Mouse (Mus musculus): Measurements from ENCODE around the gene Hoxd11. TPM values are rescaled to one million over a fixed set of nuclear protein-coding genes. Genes with fewer than 3 reads are reported as not detected.

Hoxd11 gene
- polyA plus RNA-seq, 1 experiment from 2014 or later = 59.6 TPM

DNA sequence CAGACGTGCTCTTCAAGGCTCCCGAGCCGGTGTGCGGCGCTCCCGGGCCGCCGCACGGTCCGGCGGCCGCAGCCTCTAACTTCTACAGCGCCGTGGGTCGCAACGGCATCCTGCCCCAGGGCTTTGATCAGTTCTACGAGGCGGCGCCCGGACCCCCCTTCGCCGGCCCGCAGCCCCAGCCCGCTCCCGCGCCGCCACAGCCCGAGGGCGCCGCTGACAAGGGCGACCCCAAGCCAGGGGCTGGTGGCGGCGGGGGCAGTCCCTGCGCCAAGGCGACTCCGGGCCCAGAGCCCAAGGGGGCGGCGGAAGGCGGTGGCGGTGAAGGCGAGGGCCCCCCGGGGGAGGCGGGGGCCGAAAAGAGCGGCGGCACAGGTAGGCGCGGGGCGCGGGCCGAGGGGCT, 3.4 kb downstream of the Hoxd11 start:
- H3K27me3 ChIP-seq (ENCODE audit: control insufficient read depth, insufficient read depth, low read length) = peaks cover 18% of the 10 kb centered on the region
- peak overlapping the region; percentile 95 for H3K27ac ChIP-seq (replicated peaks; ENCODE audit: low read depth, low read length)
- H3K36me3 ChIP-seq (ENCODE audit: control insufficient read depth, insufficient read depth, low read length) = no peaks in the 10 kb centered on the region
- H3K9me3 ChIP-seq (ENCODE audit: control insufficient read depth, low read length) = no peaks in the 10 kb centered on the region
- peak overlapping the region; percentile 47 for H3K4me2 ChIP-seq (ENCODE audit: low read depth, severe bottlenecking)
- ATAC-seq (ENCODE audit: insufficient number of reproducible peaks, low FRiP score, low TSS enrichment, low read depth) (no peak), DNase-seq (ENCODE audit: low spot score) (peak; percentile 72)
- peak overlapping the region; percentile 97 for H3K9ac ChIP-seq (ENCODE audit: low read length)
- H3K4me3 ChIP-seq (ENCODE audit: low read depth, low read length) = peak overlapping the region; percentile 77
- H3K4me1 ChIP-seq (ENCODE audit: control insufficient read depth, insufficient read depth, low read length) = peaks cover 23% of the 10 kb centered on the region
- 0% methylated on average over 34 of the region's 51 CpGs for WGBS

DNA sequence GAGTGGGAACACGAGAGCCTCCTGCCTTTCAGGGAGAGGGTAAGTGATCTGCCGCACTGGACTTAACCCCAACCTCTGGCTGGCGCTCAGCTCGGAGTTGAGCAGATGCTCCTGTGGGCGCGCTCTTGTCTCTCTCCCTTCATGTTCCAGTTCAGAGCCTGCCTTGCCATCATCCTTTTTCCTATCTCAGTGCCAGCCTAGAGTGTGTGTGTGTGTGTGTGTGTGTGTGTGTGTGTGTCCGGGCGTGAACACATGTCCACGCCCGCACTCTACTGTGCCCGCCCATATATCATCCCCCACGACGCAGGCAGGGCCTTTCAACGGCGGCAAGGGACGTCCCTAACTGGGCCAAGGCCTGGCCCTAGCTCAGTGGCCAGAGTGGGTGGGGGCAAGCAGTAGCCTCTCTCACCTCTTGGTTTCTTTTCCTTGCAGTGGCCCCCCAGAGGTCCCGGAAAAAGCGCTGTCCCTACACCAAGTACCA, 4.2 kb downstream of the Hoxd11 start:
- H3K9ac ChIP-seq (ENCODE audit: low read length) = peak overlapping the region; percentile 97

DNA sequence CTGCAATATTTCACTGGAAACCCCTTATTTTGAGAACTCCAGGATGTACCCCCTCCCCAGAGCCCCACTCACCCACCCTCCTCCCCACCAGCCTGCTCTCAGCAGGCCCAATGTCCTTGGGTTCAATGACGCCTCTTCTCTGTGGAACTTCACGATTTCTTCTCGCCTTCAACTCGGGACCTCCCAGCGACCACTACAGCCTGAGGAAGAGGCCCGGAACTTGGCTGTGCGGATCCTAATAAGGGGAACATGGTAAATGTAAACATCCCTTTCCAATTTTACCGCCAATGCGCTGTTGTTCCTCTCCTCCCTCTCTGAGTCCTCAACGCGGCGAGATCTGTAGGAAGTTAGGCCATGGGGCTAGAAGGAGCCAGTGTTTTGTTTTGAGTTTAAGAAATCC, 4.7 kb downstream of the Hoxd11 start:
- peak; percentile 60 for DNase-seq (ENCODE audit: low spot score)
- 2% methylated on average over 12 of the region's 12 CpGs for WGBS

More for the DNA sequence above, 4.2 kb downstream of the Hoxd11 start:
- peak overlapping the region; percentile 47 for H3K4me2 ChIP-seq (ENCODE audit: low read depth, severe bottlenecking)
- H3K36me3 ChIP-seq (ENCODE audit: control insufficient read depth, insufficient read depth, low read length) = no peaks in the 10 kb centered on the region
- peaks cover 22% of the 10 kb centered on the region for H3K27me3 ChIP-seq (ENCODE audit: control insufficient read depth, insufficient read depth, low read length)
- 0% methylated on average over 18 of the region's 18 CpGs for WGBS
- H3K27ac ChIP-seq (replicated peaks; ENCODE audit: low read depth, low read length) = peak overlapping the region; percentile 95
- DNase-seq (ENCODE audit: low spot score) = peak; percentile 72
- H3K4me3 ChIP-seq (ENCODE audit: low read depth, low read length) = peak overlapping the region; percentile 77
- H3K9me3 ChIP-seq (ENCODE audit: control insufficient read depth, low read length) = no peaks in the 10 kb centered on the region
- peak; percentile 4; the same call in 1 of the 2 replicates for ATAC-seq (ENCODE audit: insufficient number of reproducible peaks, low FRiP score, low TSS enrichment, low read depth)
- H3K4me1 ChIP-seq (ENCODE audit: control insufficient read depth, insufficient read depth, low read length) = peaks cover 24% of the 10 kb centered on the region

DNA sequence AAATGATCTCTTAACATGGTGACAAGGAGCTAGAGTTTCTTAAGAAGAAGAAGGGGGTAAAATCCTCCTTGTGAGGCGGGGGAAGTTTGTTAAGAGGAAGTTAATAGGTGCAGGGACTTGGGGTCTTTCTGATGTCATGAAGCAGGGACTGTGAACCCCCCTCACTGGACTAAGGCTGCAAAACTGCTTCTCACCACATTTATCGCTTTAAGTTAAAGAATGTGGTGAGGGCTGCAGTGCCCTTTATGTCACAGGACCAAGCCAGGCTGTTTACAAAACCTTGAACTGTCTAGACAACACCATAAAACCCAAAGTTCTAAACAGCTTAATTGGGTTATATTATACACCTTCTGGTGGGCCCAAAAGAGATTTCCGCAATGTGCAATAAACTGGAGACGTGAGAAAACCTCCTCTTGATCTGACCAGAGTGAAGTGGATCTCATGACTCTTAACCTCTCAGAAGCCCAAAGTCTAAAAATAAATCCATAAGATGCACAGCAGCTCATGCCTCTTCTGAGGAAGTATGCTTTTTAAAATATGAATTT, 5.8 kb downstream of the Hoxd11 start:
- Histone ChIP-seq H3K4me3 (ENCODE audit: low read depth, low read length) (peak overlapping the region; percentile 77), H3K4me1 (ENCODE audit: control insufficient read depth, insufficient read depth, low read length) (peaks cover 19% of the 10 kb centered on the region; the same call in 1 of the 2 replicates), H3K36me3 (ENCODE audit: control insufficient read depth, insufficient read depth, low read length) (no peaks in the 10 kb centered on the region), H3K4me2 (ENCODE audit: low read depth, severe bottlenecking) (peak overlapping the region; percentile 47), H3K27me3 (ENCODE audit: control insufficient read depth, insufficient read depth, low read length) (peaks cover 22% of the 10 kb centered on the region), H3K27ac (replicated peaks; ENCODE audit: low read depth, low read length) (peak overlapping the region; percentile 95), H3K9me3 (ENCODE audit: control insufficient read depth, low read length) (no peaks in the 10 kb centered on the region), H3K9ac (ENCODE audit: low read length) (peak overlapping the region; percentile 97)
- WGBS = under 1% methylated on average over 4 of the region's 4 CpGs
- DNase-seq (ENCODE audit: low spot score) (peak; percentile 63), ATAC-seq (ENCODE audit: insufficient number of reproducible peaks, low FRiP score, low TSS enrichment, low read depth) (no peak)

More for the DNA sequence above, 4.7 kb downstream of the Hoxd11 start:
- H3K4me3 ChIP-seq (ENCODE audit: low read depth, low read length) = peak overlapping the region; percentile 77
- H3K4me1 ChIP-seq (ENCODE audit: control insufficient read depth, insufficient read depth, low read length) = peaks cover 24% of the 10 kb centered on the region
- H3K4me2 ChIP-seq (ENCODE audit: low read depth, severe bottlenecking) = peak overlapping the region; percentile 47
- no peaks in the 10 kb centered on the region for H3K9me3 ChIP-seq (ENCODE audit: control insufficient read depth, low read length)
- H3K9ac ChIP-seq (ENCODE audit: low read length) = peak overlapping the region; percentile 97
- no peaks in the 10 kb centered on the region for H3K36me3 ChIP-seq (ENCODE audit: control insufficient read depth, insufficient read depth, low read length)
- H3K27ac ChIP-seq (replicated peaks; ENCODE audit: low read depth, low read length) = peak overlapping the region; percentile 95
- ATAC-seq (ENCODE audit: insufficient number of reproducible peaks, low FRiP score, low TSS enrichment, low read depth) = no peak
- H3K27me3 ChIP-seq (ENCODE audit: control insufficient read depth, insufficient read depth, low read length) = peaks cover 22% of the 10 kb centered on the region

DNA sequence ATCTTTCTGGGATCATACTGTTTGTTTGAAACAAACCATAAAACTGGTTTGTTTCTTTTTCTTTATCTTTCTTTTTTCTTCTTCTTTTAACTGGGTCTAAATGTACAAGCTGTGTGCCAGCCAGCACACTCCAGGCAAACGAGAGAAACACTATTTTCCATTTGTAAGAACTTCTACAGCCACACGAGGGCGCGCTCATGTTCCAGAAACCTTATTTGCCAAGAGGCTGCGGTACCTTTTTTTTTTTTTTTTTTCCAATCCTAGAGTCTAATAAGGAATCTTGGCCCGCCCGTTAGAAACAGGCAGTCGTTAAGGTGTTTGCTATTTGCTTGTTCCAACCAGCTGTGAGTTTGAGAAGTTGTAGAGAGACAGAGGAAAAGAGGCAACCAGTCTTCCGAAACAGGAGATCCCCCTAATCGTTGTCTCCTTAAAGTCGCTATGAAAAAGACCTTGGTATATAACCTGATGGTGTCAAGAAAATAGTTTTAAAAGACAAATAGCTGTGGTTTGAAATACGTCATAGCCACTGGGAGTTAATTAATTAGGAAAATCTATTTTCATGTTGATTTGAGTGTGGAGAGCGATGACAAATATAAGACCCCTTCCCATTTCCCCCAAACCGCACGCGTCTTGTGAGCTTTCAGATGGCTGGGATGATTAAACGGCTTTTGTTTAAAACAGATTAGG, 7.1 kb downstream of the Hoxd11 start:
- peak overlapping the region; percentile 97 for H3K27ac ChIP-seq (replicated peaks; ENCODE audit: low read depth, low read length)
- H3K4me2 ChIP-seq (ENCODE audit: low read depth, severe bottlenecking) = peak overlapping the region; percentile 90
- H3K27me3 ChIP-seq (ENCODE audit: control insufficient read depth, insufficient read depth, low read length) = peaks cover 20% of the 10 kb centered on the region
- peaks cover 24% of the 10 kb centered on the region; the same call in 1 of the 2 replicates for H3K4me1 ChIP-seq (ENCODE audit: control insufficient read depth, insufficient read depth, low read length)
- peak; percentile 91 for DNase-seq (ENCODE audit: low spot score)
- H3K9ac ChIP-seq (ENCODE audit: low read length) = peak overlapping the region; percentile 98
- ATAC-seq (ENCODE audit: insufficient number of reproducible peaks, low FRiP score, low TSS enrichment, low read depth) = no peak
- no peaks in the 10 kb centered on the region for H3K36me3 ChIP-seq (ENCODE audit: control insufficient read depth, insufficient read depth, low read length)
- H3K9me3 ChIP-seq (ENCODE audit: control insufficient read depth, low read length) = no peaks in the 10 kb centered on the region
- 2% methylated on average over 17 of the region's 17 CpGs for WGBS
- H3K4me3 ChIP-seq (ENCODE audit: low read depth, low read length) = peak overlapping the region; percentile 66

DNA sequence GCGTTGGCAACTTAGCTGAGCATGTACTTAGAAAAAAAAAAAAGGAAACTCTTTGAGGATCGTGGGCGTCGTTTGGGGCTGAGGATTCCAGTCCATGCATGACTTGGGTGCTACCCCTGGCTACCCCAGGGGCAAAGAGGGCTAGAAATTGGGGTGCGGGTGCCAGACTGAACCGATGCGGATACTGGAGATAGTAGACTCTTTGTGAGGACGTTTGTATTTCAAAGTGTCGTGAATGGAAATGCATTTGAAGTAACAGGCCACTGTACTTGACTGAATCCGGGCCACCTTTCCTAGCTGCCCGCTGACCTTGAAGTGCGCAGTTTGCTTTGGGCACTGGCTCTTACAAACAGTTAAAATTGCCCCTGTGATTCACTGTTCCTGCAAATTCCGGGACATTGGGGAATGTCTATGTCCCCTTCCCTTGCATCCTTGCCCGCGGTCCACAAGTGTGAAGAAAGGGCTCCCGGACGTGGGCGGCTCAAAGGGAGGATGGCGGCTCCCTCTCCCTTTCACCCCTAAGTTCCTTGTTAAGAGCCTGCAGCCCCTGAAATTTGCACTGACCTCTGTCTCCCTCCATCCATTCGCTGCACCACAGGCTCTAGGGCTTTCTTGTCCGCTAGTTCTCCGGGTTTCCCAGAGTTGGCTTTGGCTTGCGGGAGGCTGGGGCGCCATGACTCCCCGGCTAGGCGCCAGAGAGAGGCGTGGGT, 7.8 kb downstream of the Hoxd11 start:
- H3K27ac ChIP-seq (replicated peaks; ENCODE audit: low read depth, low read length) = peak overlapping the region; percentile 97
- peaks cover 13% of the 10 kb centered on the region; the same call in 1 of the 2 replicates for H3K27me3 ChIP-seq (ENCODE audit: control insufficient read depth, insufficient read depth, low read length)

DNA sequence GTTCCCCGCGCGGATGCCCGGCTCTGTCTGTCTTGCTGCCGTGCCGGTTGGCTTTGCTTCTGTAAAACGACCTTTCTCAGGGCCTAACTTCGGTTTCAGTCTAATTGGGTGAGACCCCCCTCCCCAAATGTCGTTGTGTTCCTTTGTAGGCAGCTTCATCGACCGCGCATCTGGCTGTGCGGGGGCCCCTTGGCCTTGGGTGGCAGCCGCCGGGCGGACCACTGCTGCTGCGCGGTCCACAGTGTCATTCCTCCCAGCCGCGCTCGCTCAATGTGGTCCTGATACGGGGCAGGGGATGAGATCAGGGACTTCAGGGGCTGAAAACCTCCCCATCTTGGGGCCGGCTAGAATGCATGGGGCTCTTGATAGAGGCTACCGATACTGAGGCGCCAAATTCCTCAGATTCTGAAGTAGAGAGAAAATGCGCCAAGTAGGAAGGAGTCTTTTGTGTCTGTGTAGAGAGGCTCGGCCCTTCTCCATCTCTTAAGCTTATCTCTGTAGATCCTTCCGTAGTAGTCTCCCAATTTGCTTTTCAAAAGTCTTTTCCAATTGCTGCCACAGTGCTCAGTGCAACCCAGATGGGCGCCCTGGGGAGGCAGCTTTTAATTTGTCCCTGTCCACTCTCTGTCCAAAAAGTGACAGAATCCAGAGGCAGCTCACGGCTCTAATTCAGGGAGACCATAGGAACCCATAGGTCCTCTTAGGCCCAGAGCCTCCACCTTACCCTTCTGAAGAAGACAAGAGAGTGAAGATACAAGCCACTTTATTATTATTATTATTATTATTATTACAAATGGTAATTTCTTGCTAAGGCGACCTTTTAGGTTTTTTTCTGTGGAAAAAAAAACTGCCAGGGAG, 8.6 kb downstream of the Hoxd11 start:
- ATAC-seq (ENCODE audit: insufficient number of reproducible peaks, low FRiP score, low TSS enrichment, low read depth) (no peak), DNase-seq (ENCODE audit: low spot score) (peak; percentile 73)
- Histone ChIP-seq H3K36me3 (ENCODE audit: control insufficient read depth, insufficient read depth, low read length) (no peaks in the 10 kb centered on the region), H3K4me3 (ENCODE audit: low read depth, low read length) (peak overlapping the region; percentile 66), H3K27ac (replicated peaks; ENCODE audit: low read depth, low read length) (peak overlapping the region; percentile 97), H3K4me2 (ENCODE audit: low read depth, severe bottlenecking) (peak overlapping the region; percentile 90), H3K4me1 (ENCODE audit: control insufficient read depth, insufficient read depth, low read length) (peaks cover 24% of the 10 kb centered on the region), H3K9me3 (ENCODE audit: control insufficient read depth, low read length) (no peaks in the 10 kb centered on the region), H3K9ac (ENCODE audit: low read length) (peak overlapping the region; percentile 98), H3K27me3 (ENCODE audit: control insufficient read depth, insufficient read depth, low read length) (peaks cover 10% of the 10 kb centered on the region; the same call in 1 of the 2 replicates)
- under 1% methylated on average over 31 of the region's 31 CpGs for WGBS

More for the DNA sequence above, 7.8 kb downstream of the Hoxd11 start:
- H3K36me3 ChIP-seq (ENCODE audit: control insufficient read depth, insufficient read depth, low read length) = no peaks in the 10 kb centered on the region
- under 1% methylated on average over 27 of the region's 27 CpGs for whole genome bisulfite sequencing
- H3K9ac ChIP-seq (ENCODE audit: low read length) = peak overlapping the region; percentile 98
- peak; percentile 71 for DNase-seq (ENCODE audit: low spot score)
- peaks cover 23% of the 10 kb centered on the region; the same call in 1 of the 2 replicates for H3K4me1 ChIP-seq (ENCODE audit: control insufficient read depth, insufficient read depth, low read length)
- H3K4me2 ChIP-seq (ENCODE audit: low read depth, severe bottlenecking) = peak overlapping the region; percentile 90
- H3K9me3 ChIP-seq (ENCODE audit: control insufficient read depth, low read length) = no peaks in the 10 kb centered on the region
- peak overlapping the region; percentile 66 for H3K4me3 ChIP-seq (ENCODE audit: low read depth, low read length)
- no peak for ATAC-seq (ENCODE audit: insufficient number of reproducible peaks, low FRiP score, low TSS enrichment, low read depth)

Data from limb, embryonic 11.5 days (tissue).